Mouse (Mus musculus) G1E (cell line): Measurements from ENCODE around the gene Zp1. TPM values are rescaled to one million over a fixed set of nuclear protein-coding genes. Genes with fewer than 3 reads are reported as not detected.

Source experiments
- ATAC-seq: 2 replicates; pipeline ENCODE4 v1.8.0; 2016; ENCODE audit warnings: mild to moderate bottlenecking; ENCODE audit not compliant: insufficient number of reproducible peaks, poor library complexity, low FRiP score, severe bottlenecking; ENCODE audit errors: extremely low read depth
- DNase-seq: peaks from one replicate; pipeline ENCODE4 v3.0.0; 2012; ENCODE audit warnings: low spot score
- H3K27me3 ChIP-seq: 2 replicates; pipeline ENCODE4 v1.6.1; 2012; ENCODE audit warnings: mild to moderate bottlenecking, low read length, inconsistent platforms; ENCODE audit not compliant: insufficient read depth
- H3K36me3 ChIP-seq: replicated peaks from 2 replicates; pipeline ENCODE3; 2012; ENCODE audit warnings: mild to moderate bottlenecking, inconsistent platforms
- H3K4me1 ChIP-seq: 2 replicates; pipeline ENCODE4 v1.6.1; 2012; ENCODE audit warnings: low read depth, low read length, inconsistent platforms, mixed read lengths; ENCODE audit not compliant: insufficient read depth
- H3K4me3 ChIP-seq: 2 replicates; pipeline ENCODE4 v1.5.1; 2012; ENCODE audit warnings: low read depth, mild to moderate bottlenecking, inconsistent platforms, low read length, moderate library complexity, mixed read lengths
- H3K9me3 ChIP-seq: replicated peaks from 2 replicates; pipeline ENCODE4 v1.6.1; 2012; ENCODE audit warnings: inconsistent platforms
- CTCF ChIP-seq: IDR thresholded peaks from 2 replicates; pipeline ENCODE4 v1.5.1; 2012; ENCODE audit warnings: low read depth, low read length, inconsistent platforms, mixed read lengths
- GATA1 ChIP-seq: IDR thresholded peaks from 2 replicates; pipeline ENCODE4 v1.6.1; 2012; ENCODE audit warnings: borderline replicate concordance, low read length, inconsistent platforms, mixed read lengths
- GATA2 ChIP-seq: IDR thresholded peaks from 2 replicates; pipeline ENCODE4 v1.6.1; 2012; ENCODE audit warnings: low read depth, low read length, inconsistent platforms, borderline replicate concordance
- POLR2AphosphoS5 ChIP-seq: IDR thresholded peaks from 2 replicates; pipeline ENCODE4 v1.6.1; 2012; ENCODE audit warnings: low read depth, low read length, inconsistent platforms; ENCODE audit not compliant: insufficient replicate concordance
- TAL1 ChIP-seq: conservative IDR thresholded peaks from 2 replicates; pipeline ENCODE4 v1.6.1; 2012; ENCODE audit warnings: low read depth, low read length, inconsistent platforms, mixed read lengths
- polyA plus RNA-seq: library from polyadenylated mRNA; stranded (reverse); fragments of >175 nt; gene quantifications from 2 replicates; pipeline ENCODE4 v1.2.3, GENCODE M21; 2012
- total RNA-seq, 2 experiments: library from RNA; stranded (forward) in 1 of 2; stranded (reverse) in 1 of 2; fragments of 200-1000 nt in 1 of 2; fragments of >200 nt in 1 of 2; fragmentation: Nextera tagmentation in 1 of 2; gene quantifications; 2 replicates each; pipeline ENCODE4 v1.2.3; 2014 to 2017

The Zp1 gene
- total and polyA plus RNA-seq, 3 experiments = not detected

GRCm38 (mm10) chr19:10904927-10905727, 15.3 kb downstream of the Zp1 start:
- TF ChIP-seq CTCF = no peak
- Histone ChIP-seq H3K4me1 (peaks cover 27% of the 10 kb centered on the region), H3K36me3 (peaks cover 93% of the 10 kb centered on the region), H3K9me3 (no peaks in the 10 kb centered on the region), H3K4me3 (no peak overlapping the region), H3K27me3 (no peaks in the 10 kb centered on the region)
- ATAC-seq (no peak; the same call in 1 of the 2 replicates), DNase-seq (no peak)

- ATAC-seq (no peak), DNase-seq (no peak)
- Histone ChIP-seq H3K4me1 (peaks cover 27% of the 10 kb centered on the region), H3K9me3 (no peaks in the 10 kb centered on the region), H3K27me3 (no peaks in the 10 kb centered on the region), H3K36me3 (peaks cover 97% of the 10 kb centered on the region), H3K4me3 (no peak overlapping the region)
- TF ChIP-seq GATA1 = no peak
- no peak for TF ChIP-seq POLR2AphosphoS5
- no peak for TF ChIP-seq GATA2
- TF ChIP-seq TAL1 = no peak
- no peak for TF ChIP-seq CTCF
These were observed 15.9 kb downstream of the Zp1 start for GRCm38 (mm10) chr19:10904512-10904911.

- peaks cover 93% of the 10 kb centered on the region for H3K36me3 ChIP-seq
- H3K27me3 ChIP-seq = no peaks in the 10 kb centered on the region
- ATAC-seq = no peak
- H3K9me3 ChIP-seq = no peaks in the 10 kb centered on the region
- H3K4me1 ChIP-seq = peaks cover 55% of the 10 kb centered on the region
- H3K4me3 ChIP-seq = no peak overlapping the region
- DNase-seq = no peak
- no peak for TF ChIP-seq GATA2
These were observed 19.4 kb downstream of the Zp1 start for GRCm38 (mm10) chr19:10901046-10901445.

- ATAC-seq (no peak), DNase-seq (no peak)
- Histone ChIP-seq H3K27me3 (no peaks in the 10 kb centered on the region), H3K4me3 (no peak overlapping the region), H3K9me3 (no peaks in the 10 kb centered on the region), H3K4me1 (peaks cover 56% of the 10 kb centered on the region), H3K36me3 (peaks cover 86% of the 10 kb centered on the region)
- TF ChIP-seq CTCF (no peak), GATA2 (no peak), TAL1 (no peak), GATA1 (no peak), POLR2AphosphoS5 (no peak)
These were observed 20.1 kb downstream of the Zp1 start for GRCm38 (mm10) chr19:10900315-10900714.

- DNase-seq (no peak), ATAC-seq (no peak)
- peak overlapping the region; percentile 88; the same call in 1 of the 2 replicates for H3K4me3 ChIP-seq
- no peaks in the 10 kb centered on the region for H3K9me3 ChIP-seq
- H3K36me3 ChIP-seq = peaks cover 57% of the 10 kb centered on the region
- peaks cover 4% of the 10 kb centered on the region; the same call in 1 of the 2 replicates for H3K27me3 ChIP-seq
- TF ChIP-seq TAL1 = no peak
- no peak for TF ChIP-seq GATA1
- no peak for TF ChIP-seq GATA2
- TF ChIP-seq POLR2AphosphoS5 = no peak
- no peak for TF ChIP-seq CTCF
- peaks cover 48% of the 10 kb centered on the region for H3K4me1 ChIP-seq
These were observed 22.9 kb downstream of the Zp1 start for GRCm38 (mm10) chr19:10897491-10897890.

- ATAC-seq (no peak), DNase-seq (no peak)
- peak overlapping the region; percentile 88; the same call in 1 of the 2 replicates for H3K4me3 ChIP-seq
- no peaks in the 10 kb centered on the region for H3K9me3 ChIP-seq
- H3K4me1 ChIP-seq = peaks cover 44% of the 10 kb centered on the region
- TF ChIP-seq CTCF (no peak), GATA2 (no peak), TAL1 (no peak), GATA1 (no peak), POLR2AphosphoS5 (no peak)
- peaks cover 4% of the 10 kb centered on the region; the same call in 1 of the 2 replicates for H3K27me3 ChIP-seq
- peaks cover 51% of the 10 kb centered on the region for H3K36me3 ChIP-seq
These were observed 23.6 kb downstream of the Zp1 start for GRCm38 (mm10) chr19:10896849-10897248.

- H3K4me3 ChIP-seq = peak overlapping the region; percentile 88
- peaks cover 40% of the 10 kb centered on the region for H3K36me3 ChIP-seq
- ATAC-seq = no peak
- H3K4me1 ChIP-seq = peaks cover 44% of the 10 kb centered on the region
- peaks cover 4% of the 10 kb centered on the region; the same call in 1 of the 2 replicates for H3K27me3 ChIP-seq
- no peak for DNase-seq
- no peaks in the 10 kb centered on the region for H3K9me3 ChIP-seq
- TF ChIP-seq GATA2 (no peak), CTCF (no peak), GATA1 (no peak)
These were observed 24.7 kb downstream of the Zp1 start for GRCm38 (mm10) chr19:10895708-10896107.
